Comparison of ENCODE assay signal across 25 mouse cellular contexts in the genomic region with DNA sequence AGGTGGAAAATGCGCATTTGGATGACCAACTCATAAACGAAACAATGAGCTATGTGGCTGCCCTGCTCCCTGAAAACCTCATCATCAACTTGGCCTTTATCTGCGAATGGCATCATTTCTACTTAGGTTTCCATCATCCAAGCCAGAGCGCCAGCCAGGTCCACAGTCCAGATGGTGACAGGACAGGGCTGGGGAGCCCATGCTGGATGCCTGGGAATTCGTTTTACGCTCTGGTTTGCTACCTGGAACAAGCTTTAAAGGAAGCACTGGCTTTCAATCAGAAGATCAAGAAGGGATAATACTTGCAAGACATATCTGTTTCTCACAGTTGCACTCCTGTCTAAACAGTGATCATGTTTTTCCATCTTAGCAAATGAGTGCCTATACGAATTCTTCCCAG.
DNase-seq lines count a peak whose midpoint lies in the region; ATAC-seq and TF ChIP-seq lines count a peak whose summit lies in the region.
"Had no signal": no experiment of that assay in that cellular context is flagged by ENCODE, and none has a peak within 500 bp of the region (broad histone marks: within the 10 kb centered on the region; RNA-seq: fewer than 3 reads in every experiment).

No protein-coding gene starts in this region.

- peak; percentile 29 to 57 for DNase-seq in cerebellum, adult 2 months
- no peak for DNase-seq in cerebellum, postnatal 4 days (ENCODE audit: low spot score in 2 of 2)
- DNase-seq in cerebellum, adult 8-10 months = peak; percentile 11
- peak; percentile 17 for DNase-seq in cerebellum, adult 9-11 months
- DNase-seq in cerebellum, postnatal 25 days = peak; percentile 34 to 56
- DNase-seq in thymus, postnatal 14 days = no peak
- DNase-seq in hindbrain, embryonic 14.5 days (ENCODE audit: low spot score) = no peak
- DNase-seq: adrenal gland, adult 8-10 months; adrenal gland, postnatal 25 days; forebrain, postnatal 0 days; gastrocnemius, postnatal 25 days; heart, adult 2 months; heart, postnatal 14 days; kidney, adult 11 months; kidney, adult 9 months had no signal

- ATAC-seq in hindbrain, embryonic 14.5 days (ENCODE audit: low FRiP score) = no peak
- ATAC-seq in frontal cortex, adult (ENCODE audit: low TSS enrichment) = no peak
- ATAC-seq: CD4-positive, CD25-positive, alpha-beta regulatory T cell, adult 4 months; forebrain, embryonic 14.5 days; forebrain, postnatal 0 days; hindbrain, embryonic 16.5 days; intestine, embryonic 15.5 days had no signal

- no peak for TF ChIP-seq CTCF in cerebellum, adult 2 months (IDR thresholded peaks at IDR 0.05; ENCODE audit: borderline replicate concordance, insufficient read depth, low read depth, low read length)

- no peak for TF ChIP-seq POLR2A in cerebellum, adult 2 months (IDR thresholded peaks at IDR 0.05; ENCODE audit: borderline replicate concordance, insufficient read depth, low read length)

- H3K9ac ChIP-seq in hindbrain, embryonic 14.5 days = no peak overlapping the region
- H3K9ac ChIP-seq: embryonic facial prominence, embryonic 12.5 days; embryonic facial prominence, embryonic 15.5 days; forebrain, postnatal 0 days; heart, embryonic 13.5 days; hindbrain, embryonic 12.5 days; intestine, embryonic 15.5 days had no signal

- H3K36me3 ChIP-seq in hindbrain, embryonic 14.5 days (replicated peaks; ENCODE audit: control insufficient read depth, insufficient read depth) = no peaks in the 10 kb centered on the region
- H3K36me3 ChIP-seq: embryonic facial prominence, embryonic 12.5 days; embryonic facial prominence, embryonic 15.5 days; heart, embryonic 10.5 days; heart, embryonic 13.5 days; hindbrain, embryonic 12.5 days; intestine, embryonic 15.5 days had no signal

- H3K9me3 ChIP-seq in hindbrain, embryonic 14.5 days (ENCODE audit: control insufficient read depth, low read length) = no peaks in the 10 kb centered on the region
- H3K9me3 ChIP-seq: embryonic facial prominence, embryonic 12.5 days; embryonic facial prominence, embryonic 15.5 days; heart, embryonic 10.5 days; heart, embryonic 13.5 days; hindbrain, embryonic 12.5 days; intestine, embryonic 15.5 days had no signal

- H3K27ac ChIP-seq in cerebellum, adult 2 months (ENCODE audit: insufficient read depth, low read length) = no peak overlapping the region
- H3K27ac ChIP-seq in hindbrain, embryonic 14.5 days = no peak overlapping the region
- H3K27ac ChIP-seq: embryonic facial prominence, embryonic 12.5 days; embryonic facial prominence, embryonic 15.5 days; heart, adult 2 months; heart, embryonic 10.5 days; heart, embryonic 13.5 days; hindbrain, embryonic 12.5 days; intestine, embryonic 15.5 days had no signal

- H3K27me3 ChIP-seq in cerebellum, adult 2 months (ENCODE audit: control insufficient read depth, insufficient read depth, low read length) = no peaks in the 10 kb centered on the region
- no peaks in the 10 kb centered on the region for H3K27me3 ChIP-seq in hindbrain, embryonic 14.5 days (ENCODE audit: control insufficient read depth, insufficient read depth, low read length)
- H3K27me3 ChIP-seq: embryonic facial prominence, embryonic 12.5 days; embryonic facial prominence, embryonic 15.5 days; heart, embryonic 13.5 days; hindbrain, embryonic 12.5 days; intestine, embryonic 15.5 days had no signal

- 50% methylated on average over 7 of the region's 7 CpGs for WGBS in cerebellum, adult 2 months
- WGBS in hindbrain, embryonic 14.5 days = 94% methylated on average over 7 of the region's 7 CpGs

- no peak overlapping the region for H3K4me2 ChIP-seq in hindbrain, embryonic 14.5 days (replicated peaks)
- H3K4me2 ChIP-seq: embryonic facial prominence, embryonic 12.5 days; embryonic facial prominence, embryonic 15.5 days; heart, embryonic 13.5 days; hindbrain, embryonic 12.5 days; intestine, embryonic 15.5 days had no signal

- H3K4me1 ChIP-seq in cerebellum, adult 2 months (ENCODE audit: control insufficient read depth, insufficient read depth, low read length) = no peaks in the 10 kb centered on the region
- no peaks in the 10 kb centered on the region for H3K4me1 ChIP-seq in hindbrain, embryonic 14.5 days (replicated peaks; ENCODE audit: control insufficient read depth, insufficient read depth, low read length)
- H3K4me1 ChIP-seq: embryonic facial prominence, embryonic 12.5 days; embryonic facial prominence, embryonic 15.5 days; heart, embryonic 10.5 days; heart, embryonic 13.5 days; hindbrain, embryonic 12.5 days; intestine, embryonic 15.5 days had no signal

- no peak overlapping the region for H3K4me3 ChIP-seq in cerebellum, adult 2 months (replicated peaks; ENCODE audit: insufficient read depth, low read depth, low read length)
- no peak overlapping the region for H3K4me3 ChIP-seq in hindbrain, embryonic 14.5 days (replicated peaks; ENCODE audit: low read length)
- H3K4me3 ChIP-seq: embryonic facial prominence, embryonic 12.5 days; embryonic facial prominence, embryonic 15.5 days; heart, adult 2 months; heart, embryonic 10.5 days; heart, embryonic 13.5 days; hindbrain, embryonic 12.5 days; intestine, embryonic 15.5 days had no signal

Comparison
In these comparisons a context has a peak if more than half of its experiments do, and no peak if none do; other contexts are left out.
1. DNase-seq: peak in cerebellum, adult 2 months (2 of 2), cerebellum, adult 8-10 months (single experiment), cerebellum, adult 9-11 months (single experiment) and cerebellum, postnatal 25 days (2 of 2); none in cerebellum, postnatal 4 days (0 of 2), thymus, postnatal 14 days (single experiment) and hindbrain, embryonic 14.5 days (single experiment).